Mouse (Mus musculus) WW6 (cell line): ENCODE data around the gene Abhd12b.

Source experiments
- DNase-seq: peaks from one replicate; pipeline ENCODE4 v3.0.0-alpha.2; 2013; ENCODE audit warnings: low read depth, low spot score

Abhd12b gene

DNA sequence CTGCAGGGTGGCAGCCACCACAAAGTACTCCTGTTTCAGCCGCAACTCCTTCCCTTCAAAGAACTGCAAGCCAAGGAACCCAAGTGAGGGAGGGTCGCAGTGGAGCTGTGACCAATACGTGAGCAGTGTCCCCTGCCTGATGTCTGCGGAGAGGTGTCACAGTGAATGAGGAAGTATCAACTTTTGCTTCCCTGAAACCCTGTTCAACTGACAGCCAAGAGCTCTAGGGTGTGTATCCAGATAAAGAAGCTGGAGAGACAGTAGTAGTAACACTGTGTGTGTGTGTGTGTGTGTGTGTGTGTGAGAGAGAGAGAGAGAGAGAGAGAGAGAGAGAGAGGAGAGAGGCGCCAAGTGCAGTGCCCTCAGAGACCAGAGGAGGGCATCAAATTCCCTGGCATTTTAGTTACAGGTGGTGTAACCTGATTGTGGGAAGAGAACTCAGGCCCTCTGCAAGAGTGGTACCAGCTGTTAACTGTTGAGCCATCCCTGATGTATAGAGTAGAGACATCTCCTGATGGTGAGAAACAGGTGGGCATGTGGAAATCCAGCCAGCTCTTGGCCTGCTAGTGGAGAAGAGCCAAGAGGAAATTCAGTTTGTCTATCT, 48.1 kb downstream of the Abhd12b start:
- no peak for DNase-seq

DNA sequence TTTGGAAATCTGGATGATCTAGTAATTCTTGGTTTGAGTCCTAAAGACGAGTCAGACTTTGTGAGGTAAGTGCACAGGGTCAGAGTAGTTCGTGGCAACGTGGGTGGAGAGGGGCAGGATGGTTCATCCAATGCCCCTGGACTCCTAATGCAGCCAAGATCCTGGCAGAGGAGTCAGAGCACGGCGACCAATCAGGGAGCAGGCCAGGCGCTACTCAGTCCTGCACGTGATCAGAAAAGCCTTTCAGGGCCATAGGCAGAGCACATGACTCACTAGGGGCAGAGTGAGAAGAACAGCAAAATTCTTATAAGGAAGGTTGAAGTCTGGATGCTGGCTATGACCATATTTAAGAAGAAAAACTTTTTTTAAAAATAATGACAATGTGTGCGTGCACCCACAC, 50.5 kb downstream of the Abhd12b start:
- no peak for DNase-seq

DNA sequence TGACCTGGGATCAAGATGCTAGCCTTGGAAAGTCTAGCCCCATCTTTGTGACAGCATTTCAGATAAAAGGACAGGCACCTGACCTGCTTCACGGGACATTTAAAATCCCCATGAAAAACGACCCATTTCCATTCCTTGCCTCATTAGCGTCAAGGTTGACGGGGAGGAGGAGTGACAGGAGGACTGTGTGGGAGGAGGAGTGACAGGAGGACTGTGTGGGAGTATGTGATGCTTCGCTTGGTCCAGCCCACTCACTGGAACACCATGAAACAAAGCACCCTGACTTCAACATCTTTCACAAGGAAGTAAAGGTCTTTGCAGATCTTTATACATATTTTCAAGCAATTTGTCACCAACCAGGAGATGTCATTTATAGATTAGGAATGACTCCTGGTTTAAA, 54.3 kb downstream of the Abhd12b start:
- DNase-seq: no peak

DNA sequence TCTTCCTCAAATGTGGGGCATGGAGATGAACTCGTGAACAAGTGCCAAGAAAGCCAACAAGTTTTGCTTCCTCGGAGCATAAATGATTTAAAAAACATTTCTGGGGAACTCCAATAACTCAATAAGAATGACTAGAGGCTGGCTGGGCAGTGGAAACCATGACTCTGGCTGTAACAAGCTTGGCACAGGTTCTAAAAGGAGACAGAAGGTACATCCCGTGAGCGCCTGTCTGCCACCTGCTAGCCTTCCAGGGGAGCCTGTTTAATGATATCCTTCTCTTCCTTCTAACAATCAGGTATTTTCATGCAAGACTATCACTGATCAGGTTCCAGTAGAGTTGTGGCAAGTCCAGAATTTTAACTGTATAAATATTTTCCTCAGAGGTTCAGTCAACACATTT, 58.6 kb downstream of the Abhd12b start:
- no peak for DNase-seq

DNA sequence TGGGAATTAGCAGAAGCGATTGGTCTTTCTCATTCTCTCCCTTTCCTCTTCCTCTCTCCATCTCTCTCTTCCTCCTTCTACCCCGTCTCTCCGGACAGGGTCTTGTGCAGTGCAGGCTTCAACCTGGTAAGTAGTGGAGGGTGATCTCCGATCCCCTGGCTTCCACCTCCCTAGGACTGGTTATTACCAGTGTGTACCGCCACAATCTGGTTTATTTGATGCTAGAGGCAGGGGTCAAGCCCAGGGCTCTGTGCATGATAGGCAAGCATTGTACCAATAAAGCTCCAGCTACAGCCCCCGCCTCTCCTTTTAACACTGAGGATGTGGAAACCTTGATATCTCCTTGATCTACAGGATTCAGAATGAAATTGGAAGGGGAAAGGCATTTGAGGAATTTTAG, 59.7 kb downstream of the Abhd12b start:
- no peak for DNase-seq

DNA sequence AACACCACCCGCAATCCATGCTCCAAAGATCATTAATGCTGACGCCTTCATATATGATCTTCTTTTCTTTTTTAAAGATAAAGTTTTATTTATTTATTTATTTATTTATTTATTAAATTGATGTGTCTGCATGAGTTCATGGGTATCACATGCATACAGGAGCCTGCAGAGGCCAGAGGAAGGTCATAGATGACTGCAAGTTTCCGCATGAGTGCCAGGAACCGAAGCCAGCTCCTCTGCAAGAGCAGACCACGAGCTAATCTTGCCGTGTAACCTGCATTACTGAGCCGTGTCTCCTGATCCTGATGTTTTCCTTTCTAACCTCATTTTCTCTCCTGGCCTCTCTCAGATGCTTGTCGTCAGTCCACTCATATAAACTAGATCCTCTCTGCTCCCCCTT, 60.3 kb downstream of the Abhd12b start:
- no peak for DNase-seq

DNA sequence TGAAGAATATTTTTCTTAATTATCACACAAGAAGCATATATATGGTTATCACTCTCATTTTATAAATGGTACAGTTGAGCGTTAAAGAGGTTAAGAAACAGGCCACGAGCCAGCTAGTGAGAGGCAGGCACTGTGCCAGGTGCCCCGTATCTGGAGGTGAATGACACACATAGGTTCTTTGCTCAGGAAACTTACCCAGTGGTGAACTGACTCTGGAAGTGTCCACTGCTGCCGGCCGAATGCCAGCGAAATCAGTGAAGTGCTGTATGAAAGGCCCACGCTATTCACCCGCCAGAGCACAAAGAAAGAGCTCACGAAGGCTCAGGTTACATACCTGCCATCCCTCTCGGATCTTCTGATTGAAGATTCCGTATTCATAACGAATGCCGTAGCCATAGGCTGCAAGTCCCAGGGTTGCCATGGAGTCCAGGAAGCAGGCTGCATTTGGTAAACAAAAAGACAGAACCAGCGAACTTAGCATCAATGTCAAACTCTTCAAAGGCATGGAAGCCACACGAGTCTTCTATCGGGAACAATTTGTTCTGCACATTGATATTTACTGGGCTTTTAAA, 62.4 kb downstream of the Abhd12b start:
- DNase-seq: no peak

DNA sequence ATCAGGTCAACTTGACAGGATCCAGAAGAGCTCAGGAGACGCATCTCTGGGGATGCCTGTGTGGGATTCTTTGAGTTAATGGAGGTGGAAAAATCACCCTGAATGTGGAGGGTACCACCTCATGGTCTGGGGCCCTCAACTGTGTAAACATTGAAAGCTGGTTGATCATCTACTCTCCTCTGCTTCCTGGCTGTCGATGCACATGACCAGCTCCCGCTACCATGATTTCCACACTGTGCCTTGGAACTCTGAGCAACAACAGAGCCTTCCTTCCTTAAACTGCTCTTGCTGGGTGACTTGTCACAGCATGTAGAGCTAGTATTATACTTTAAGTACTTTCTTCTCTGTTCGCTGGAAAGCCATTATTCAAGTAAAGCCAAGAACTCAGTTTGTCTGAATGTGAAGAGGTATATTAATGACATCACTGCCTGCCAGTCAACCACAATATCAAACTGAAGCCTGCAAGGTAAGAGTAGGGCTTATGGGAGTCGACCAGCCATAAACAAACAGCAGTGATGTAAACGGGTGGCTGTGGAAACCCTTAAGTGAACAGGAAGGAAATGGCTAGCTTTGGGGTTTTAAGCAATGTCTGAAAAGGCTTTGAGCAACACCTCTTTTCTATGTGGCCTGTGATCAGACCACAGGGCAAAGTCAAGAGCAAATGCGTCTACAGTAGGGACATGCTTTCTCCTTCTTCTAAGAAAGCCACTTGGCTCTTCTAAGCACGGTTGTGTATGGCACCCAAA, 65.0 kb downstream of the Abhd12b start:
- no peak for DNase-seq

DNA sequence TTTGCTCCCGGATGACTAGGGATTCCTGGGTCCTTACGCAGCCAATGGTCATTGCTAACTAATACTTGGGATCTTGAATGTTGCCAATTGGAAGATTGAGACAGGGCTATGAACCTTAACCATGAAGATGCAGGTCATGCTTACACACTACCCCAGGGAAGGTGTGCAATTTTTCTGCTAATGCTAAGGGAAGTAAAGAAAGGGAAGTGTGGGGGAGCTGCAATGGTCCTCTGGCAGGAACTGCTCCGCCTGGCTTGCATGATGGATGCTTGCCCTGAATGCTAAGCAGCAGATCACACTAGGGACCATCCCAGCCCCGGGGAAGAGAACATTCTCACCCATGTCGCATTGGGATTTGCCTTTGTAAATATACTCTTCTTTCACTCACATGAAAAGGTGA, 67.5 kb downstream of the Abhd12b start:
- no peak for DNase-seq

DNA sequence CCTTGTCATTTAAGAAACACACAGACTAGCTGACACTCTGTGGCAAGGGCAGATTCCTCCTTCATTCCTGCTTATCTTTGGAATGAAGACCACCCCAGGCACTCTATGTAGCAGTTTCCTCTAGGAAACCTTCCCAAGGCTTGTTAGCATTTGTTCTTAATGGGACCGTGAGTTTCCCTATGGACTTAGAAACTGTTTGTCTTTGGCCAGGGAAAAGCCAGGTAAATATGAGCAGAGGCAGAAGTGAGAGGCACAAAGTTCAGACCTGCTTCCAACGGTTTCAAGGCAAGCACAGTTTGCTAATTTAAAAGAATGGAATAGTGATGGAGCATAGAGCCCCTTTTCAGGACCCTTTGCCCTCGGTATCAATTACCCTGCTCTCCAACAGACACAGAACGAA, 69.4 kb downstream of the Abhd12b start:
- no peak for DNase-seq

DNA sequence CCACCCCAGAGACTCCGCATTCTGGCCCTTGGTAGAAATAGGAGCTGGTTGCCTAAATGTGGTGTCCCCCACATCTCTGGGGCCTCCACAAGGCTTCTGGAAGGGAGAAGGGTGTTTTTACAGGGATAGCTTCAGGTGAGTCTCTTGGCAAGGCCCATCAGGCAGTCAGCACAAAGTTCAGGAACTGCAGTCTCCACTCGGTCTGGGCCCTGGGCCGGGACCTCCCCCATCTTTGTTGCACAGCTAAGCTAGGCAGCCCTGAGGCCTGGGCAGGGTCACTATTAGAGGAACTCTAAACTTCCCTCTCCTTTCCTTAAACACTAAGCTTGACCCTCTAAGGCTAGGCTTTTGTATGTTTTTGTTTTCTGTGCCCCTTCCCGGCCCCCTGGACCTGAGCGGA, 72.7 kb downstream of the Abhd12b start:
- no peak for DNase-seq

DNA sequence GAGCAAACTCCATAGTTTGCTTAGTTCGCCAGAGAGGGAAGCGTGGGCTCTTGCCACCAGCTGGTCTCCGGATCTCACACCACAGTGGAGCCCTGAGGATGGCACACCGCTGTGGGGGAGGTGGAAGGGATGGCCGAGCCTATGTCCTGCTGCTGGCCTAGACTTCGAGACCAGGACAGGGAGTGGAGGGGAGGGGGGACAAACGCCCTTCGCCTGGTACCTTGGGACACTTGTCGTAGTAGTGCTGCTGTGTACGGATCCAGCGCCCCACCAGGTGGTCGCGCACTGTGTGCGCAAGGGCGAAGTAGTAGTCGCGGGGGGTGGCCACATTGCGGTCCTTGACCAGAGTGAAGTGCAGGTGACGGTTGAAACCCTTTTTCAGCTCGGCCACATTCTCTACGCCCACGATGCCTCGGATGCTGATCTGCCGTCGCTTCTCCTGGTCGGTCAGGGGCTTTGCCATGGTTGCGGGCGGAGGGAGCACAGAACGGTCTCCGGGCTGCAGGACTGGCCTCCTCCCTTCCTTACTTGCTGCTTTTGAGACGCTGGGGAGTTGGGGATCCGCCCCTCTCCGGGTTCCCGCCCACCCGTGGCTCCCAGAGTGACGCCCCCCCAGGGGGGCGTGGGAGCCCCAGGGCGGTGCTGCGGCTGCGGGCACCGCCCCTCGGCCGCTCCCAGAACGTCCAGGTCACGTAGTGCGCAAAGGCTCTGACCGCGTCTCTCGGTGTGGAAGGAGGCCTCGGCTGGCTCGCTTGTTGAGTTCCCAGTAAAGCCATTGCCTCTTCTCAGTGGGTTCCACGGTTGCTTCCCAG, 73.4 kb downstream of the Abhd12b start:
- DNase-seq: peak; percentile 14

DNA sequence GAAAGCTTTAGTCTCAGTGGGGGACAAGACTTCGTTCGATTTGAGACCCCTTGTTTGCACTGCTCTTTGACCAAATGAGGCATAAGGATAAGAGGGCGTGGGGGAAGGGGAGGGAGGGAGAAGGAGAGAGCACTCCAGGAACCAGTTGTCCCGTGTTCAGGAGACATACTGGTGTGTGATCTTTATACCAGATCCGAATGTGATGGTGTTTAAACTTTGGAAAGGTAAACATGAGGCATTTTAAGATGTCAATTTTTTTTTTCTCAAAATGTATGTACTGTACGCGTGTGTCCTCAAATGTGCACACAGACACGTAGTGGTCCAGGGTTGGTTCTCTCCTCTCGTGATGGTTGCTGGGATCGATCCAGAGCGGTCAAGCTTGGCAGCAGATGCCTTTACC, 74.2 kb downstream of the Abhd12b start:
- no peak for DNase-seq

DNA sequence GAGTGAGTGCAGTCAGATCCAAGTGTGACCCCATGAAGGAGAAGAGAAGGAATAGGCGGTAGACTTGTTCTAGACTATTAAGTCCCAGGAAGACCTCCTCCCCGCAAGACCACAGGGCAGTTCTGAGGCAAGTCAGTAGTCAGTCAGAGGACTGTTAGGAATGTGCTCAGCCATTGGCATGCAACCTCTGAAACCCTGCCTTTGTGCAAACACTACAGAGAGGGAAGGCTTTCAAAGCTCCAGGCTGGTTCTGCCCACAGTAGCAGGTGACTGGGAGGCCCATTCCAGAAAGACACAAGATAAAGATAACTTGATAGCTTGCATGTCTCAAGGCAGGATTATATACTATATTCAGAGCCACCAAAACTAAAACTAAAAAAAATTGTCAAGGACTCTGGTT, 77.4 kb downstream of the Abhd12b start, which contains the start of gene Pygl:
Pygl (minus strand) TSS at position 195 of the 400 bp plus-strand sequence.
- DNase-seq: no peak

DNA sequence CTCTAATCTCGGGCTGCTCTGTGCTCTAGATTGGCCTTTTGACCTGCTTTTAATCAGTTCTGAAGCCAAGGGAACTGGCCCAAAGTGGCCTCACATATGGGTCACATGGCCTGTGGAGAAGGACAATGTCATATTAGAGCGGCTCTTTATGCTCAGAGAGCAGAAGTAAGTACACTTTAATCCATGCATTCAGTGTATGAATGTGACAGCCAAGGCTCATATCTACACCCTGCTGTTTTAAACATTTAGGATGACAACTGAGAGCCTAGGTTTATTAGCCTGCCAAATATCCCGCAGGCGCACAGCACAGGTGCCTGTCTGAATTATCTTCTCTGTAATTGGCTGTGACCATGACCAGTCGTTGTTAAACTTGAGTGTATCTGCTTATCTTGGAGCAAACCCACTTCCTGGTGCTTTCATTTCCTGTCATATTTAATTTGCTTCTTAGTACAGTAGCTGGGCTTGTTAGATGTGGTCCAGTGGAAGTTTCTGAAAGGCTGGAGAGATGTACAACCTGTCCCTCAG, 78.1 kb downstream of the Abhd12b start:
- no peak for DNase-seq
